Mouse (Mus musculus) heart, postnatal 0 days (tissue): ENCODE measurements around the gene Ccdc122.
"Not testable (repeated sequence)": the region's sequence is repeated elsewhere in the genome, so short reads cannot be mapped to it uniquely, and the experiment has no call there.

Experiments used
- CTCF ChIP-seq: IDR thresholded peaks from 2 replicates; pipeline ENCODE4 v1.5.1; 2016; ENCODE audit warnings: antibody characterized with exemption, control low read depth, low read depth
- EP300 ChIP-seq: IDR thresholded peaks from 2 replicates; pipeline ENCODE4 v1.6.1; 2016; ENCODE audit warnings: antibody characterized with exemption, low read depth

DNA sequence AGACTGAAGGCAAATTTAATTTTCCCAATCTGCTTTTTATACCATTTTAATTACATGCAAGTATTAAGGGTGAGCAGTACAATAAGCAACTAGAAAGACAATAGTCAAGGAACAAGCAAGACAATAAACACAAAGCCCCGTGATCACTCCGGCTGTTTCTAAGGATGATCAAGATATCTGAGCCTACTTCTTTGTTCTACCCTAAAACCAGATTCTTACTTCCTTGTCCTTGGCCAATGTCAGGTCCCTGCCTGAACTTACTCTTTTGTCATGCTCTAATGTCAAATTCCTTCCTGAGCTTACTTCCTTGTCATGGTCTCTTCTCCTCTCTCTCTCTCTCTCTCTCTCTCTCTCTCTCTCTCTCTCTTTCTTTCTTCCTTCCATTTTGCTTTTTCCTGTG lies 46.2 kb upstream of the Ccdc122 start:
- not testable (repeated sequence) for TF ChIP-seq CTCF, EP300
